Mouse (Mus musculus): ENCODE data around the gene Phc2.

Gene Phc2

DNA sequence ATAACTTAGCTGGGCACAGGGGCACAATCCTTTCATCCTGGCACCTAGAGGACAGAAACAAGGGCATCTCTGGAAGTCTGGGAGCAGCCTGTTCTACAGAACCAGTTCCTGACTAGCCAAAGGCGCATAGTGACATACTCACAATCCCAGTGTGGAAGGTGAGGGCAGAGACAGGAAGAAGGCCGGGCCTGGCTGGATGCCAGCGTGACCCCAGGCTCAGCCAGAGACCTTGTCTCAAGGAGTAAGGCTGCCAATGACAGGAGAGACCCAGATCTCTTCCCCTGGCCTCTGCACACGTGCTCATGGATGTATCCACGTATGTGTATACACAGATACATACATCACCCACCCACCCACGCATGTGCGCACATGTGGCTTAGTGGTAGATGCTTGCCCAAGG, 127.5 kb downstream of the Phc2 start:
- no peak for DNase-seq (ENCODE audit: low read depth, low spot score)

DNA sequence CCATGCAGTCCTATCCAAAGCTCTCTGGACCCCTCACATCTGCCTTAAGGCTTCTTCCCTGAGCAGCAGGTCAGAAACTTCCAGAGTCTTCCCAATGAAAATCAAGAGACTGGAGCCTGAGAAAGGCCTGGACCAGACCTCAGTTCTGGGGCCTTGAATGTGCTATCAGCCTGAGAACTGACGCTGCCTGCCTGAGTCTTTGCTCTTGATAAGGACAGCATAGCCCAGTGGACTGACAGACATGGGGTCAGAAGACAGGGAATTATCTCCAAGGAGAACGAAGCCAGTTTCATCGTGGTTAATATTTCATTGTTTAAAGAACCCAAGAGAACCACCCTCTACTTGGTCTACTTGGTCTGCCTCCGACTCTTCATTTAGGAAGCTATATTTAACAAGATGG, 128.1 kb downstream of the Phc2 start:
- no peak for DNase-seq (ENCODE audit: low read depth, low spot score)

- DNase-seq (ENCODE audit: low read depth, low spot score), result no peak
These were observed 130.6 kb downstream of the Phc2 start for GRCm38 (mm10) chr4:128784950-128785631.

DNA sequence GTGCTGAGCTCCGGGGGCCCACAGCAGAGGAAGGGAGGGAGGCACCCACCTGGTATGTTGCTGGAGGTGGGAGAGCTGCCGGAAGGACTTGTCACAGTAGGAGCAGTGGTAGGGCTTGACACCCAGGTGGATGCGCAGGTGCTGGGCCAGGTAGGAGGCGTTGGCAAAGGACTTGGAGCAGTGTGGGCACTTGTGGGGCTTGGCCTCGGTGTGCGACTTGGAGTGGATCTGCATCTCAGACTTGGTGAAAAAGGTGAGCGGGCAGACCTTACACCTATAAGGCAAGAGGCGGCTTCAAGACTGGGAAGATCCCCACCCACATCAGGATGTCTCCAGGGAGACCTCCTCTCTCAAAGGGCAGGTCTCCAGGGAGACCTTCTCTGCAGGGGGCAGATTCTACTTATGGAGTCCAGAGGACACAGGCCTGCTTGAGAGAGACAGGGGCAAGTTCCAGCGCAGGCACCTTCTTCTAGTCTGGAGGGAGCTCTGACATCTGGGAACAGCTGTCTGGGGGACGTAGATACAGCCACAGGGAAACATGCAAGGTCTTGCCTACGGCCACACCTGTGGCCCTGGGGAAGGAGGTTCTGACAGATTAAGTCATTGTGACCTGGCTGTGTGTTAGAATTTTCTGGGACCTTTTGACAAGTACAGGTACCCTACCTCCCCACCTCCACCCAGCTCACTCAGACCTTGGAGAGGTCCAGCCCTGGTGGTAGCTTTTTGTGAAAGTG, 131.6 kb downstream of the Phc2 start:
- DNase-seq (ENCODE audit: low read depth, low spot score), result no peak

- DNase-seq (ENCODE audit: low read depth, low spot score), result no peak
These were observed 132.8 kb downstream of the Phc2 start for GRCm38 (mm10) chr4:128787023-128787939.

- no peak for DNase-seq (ENCODE audit: low read depth, low spot score)
These were observed 133.6 kb downstream of the Phc2 start for GRCm38 (mm10) chr4:128788108-128788507.

GRCm38 (mm10) chr4:128789646-128790045, 135.1 kb downstream of the Phc2 start:
- no peak for DNase-seq (ENCODE audit: low read depth, low spot score)

DNA sequence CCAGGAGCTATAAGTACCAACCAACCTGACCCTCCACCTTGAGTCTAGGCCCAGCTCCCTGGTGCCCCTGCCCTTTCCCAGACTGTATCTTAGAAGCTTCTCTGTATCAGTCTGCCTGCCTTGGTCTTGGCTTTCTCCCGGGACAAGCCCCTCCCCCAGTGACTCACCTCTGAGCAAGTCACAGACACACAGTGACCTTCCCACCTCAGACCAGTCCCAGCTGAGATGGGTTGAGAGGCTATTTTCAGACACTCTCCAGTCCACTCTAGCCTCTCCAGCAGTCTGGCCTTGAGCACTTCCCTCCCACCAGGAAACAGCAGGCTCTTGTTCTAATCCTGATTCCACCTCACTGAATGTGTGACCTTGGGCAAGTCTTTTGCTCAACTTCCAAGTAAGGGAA, 139.2 kb downstream of the Phc2 start:
- no peak for DNase-seq (ENCODE audit: low read depth, low spot score)

DNA sequence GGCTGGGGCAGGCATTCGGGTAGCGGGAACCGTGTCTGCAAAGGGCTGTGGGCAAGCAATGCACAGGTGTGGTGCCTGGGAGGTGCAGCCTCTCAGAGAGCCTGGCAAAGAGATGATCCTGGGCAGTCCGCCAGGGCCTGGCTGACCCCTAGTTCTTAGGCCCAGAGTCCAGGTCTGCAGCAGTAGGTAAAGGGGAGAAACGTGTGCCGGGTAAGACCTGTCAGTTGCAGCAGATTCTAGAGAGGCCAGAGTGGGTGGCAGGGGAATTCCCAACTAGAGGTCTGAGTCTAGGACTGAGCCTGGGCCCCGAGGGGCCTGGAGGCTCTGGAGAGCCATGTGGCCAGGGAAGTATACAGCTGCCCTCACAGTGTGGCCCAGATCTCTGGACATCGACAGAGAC, 139.7 kb downstream of the Phc2 start:
- DNase-seq (ENCODE audit: low read depth, low spot score), result no peak

DNA sequence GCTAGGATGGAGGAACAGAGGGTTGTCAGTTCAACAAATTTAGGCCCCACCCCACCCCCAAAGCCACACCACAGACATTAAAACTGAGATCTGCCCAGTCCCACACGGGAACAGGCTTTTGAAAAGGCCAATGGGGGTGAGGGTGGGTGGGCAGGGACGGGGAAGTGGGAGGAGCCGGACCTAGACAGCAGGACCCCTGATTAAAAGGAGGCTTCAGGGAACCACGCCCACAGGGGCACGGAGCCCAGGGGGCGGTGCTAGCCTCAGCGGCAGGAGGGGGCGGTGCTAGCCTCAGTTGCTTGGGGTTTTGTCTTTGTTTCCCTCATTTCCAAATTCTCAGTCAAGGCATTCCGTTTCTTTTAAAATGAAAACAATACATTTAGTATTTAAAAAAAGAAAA, 141.1 kb downstream of the Phc2 start:
- DNase-seq (ENCODE audit: low read depth, low spot score), result no peak

GRCm38 (mm10) chr4:128796788-128797187, 142.3 kb downstream of the Phc2 start:
- DNase-seq (ENCODE audit: low read depth, low spot score), result no peak

GRCm38 (mm10) chr4:128801675-128802465, 147.4 kb downstream of the Phc2 start:
- no peak for DNase-seq (ENCODE audit: low read depth, low spot score)

Data from embryo, embryonic 11.5 days (tissue).